ENCODE assay signal across 23 mouse cellular contexts in genomic region chr12:24590371-24590770, GRCm38 (mm10).
"Had no signal": no experiment of that assay in that cellular context is flagged by ENCODE, and none has a peak within 500 bp of the region (broad histone marks: within the 10 kb centered on the region; RNA-seq: fewer than 3 reads in every experiment).

No protein-coding gene starts in this region.

- H3K27ac ChIP-seq: layer of hippocampus, adult 2 months; liver, embryonic 14.5 days; macrophage; midbrain, embryonic 10.5 days; midbrain, embryonic 13.5 days; neural tube, embryonic 13.5 days; stomach, embryonic 15.5 days had no signal

- H3K9ac ChIP-seq: liver, embryonic 14.5 days; liver, postnatal 0 days; lung, embryonic 14.5 days; midbrain, embryonic 13.5 days; neural tube, embryonic 13.5 days; stomach, embryonic 15.5 days had no signal

- DNase-seq: kidney, adult 9 months; kidney, postnatal 14 days; kidney, postnatal 4 days; layer of hippocampus, adult 9-11 months; liver, postnatal 0 days; lung, embryonic 14.5 days; retina, postnatal 1 day; right cerebral cortex, postnatal 25 days; spleen, adult 18-20 months; thymus, adult 2 months; thymus, postnatal 14 days; thymus, postnatal 4 days had no signal

- H3K27me3 ChIP-seq: midbrain, embryonic 13.5 days; neural tube, embryonic 13.5 days; stomach, embryonic 15.5 days had no signal

- H3K4me2 ChIP-seq: liver, embryonic 11.5 days; lung, embryonic 14.5 days; midbrain, embryonic 13.5 days; neural tube, embryonic 13.5 days; stomach, embryonic 15.5 days had no signal

- H3K36me3 ChIP-seq: midbrain, embryonic 10.5 days; midbrain, embryonic 13.5 days; neural tube, embryonic 13.5 days; stomach, embryonic 15.5 days had no signal

- ATAC-seq: liver, postnatal 0 days; lung, postnatal 0 days; midbrain, embryonic 13.5 days; midbrain, embryonic 16.5 days had no signal

- H3K9me3 ChIP-seq: midbrain, embryonic 10.5 days; midbrain, embryonic 13.5 days; neural tube, embryonic 13.5 days; stomach, embryonic 15.5 days had no signal

- H3K4me3 ChIP-seq: layer of hippocampus, adult 2 months; midbrain, embryonic 10.5 days; midbrain, embryonic 13.5 days; myocyte; neural tube, embryonic 13.5 days; stomach, embryonic 15.5 days had no signal
